ENCODE assay signal across 19 mouse cellular contexts in genomic region chr9:69756041-69756440, GRCm38 (mm10). TPM values are rescaled to one million over a fixed set of nuclear protein-coding genes. Genes with fewer than 3 reads are reported as not detected.
DNase-seq lines count a peak whose midpoint lies in the region; ATAC-seq lines count a peak whose summit lies in the region.
"Had no signal": no experiment of that assay in that cellular context is flagged by ENCODE, and none has a peak within 500 bp of the region (broad histone marks: within the 10 kb centered on the region; RNA-seq: fewer than 3 reads in every experiment).

No protein-coding gene starts in this region.

- DNase-seq in thymus, postnatal 25 days = peak; percentile 21
- no peak for DNase-seq in thymus, postnatal 10 days (ENCODE audit: low spot score in 2 of 2)
- DNase-seq in layer of hippocampus, adult 9-10 months (ENCODE audit: low spot score) = no peak
- DNase-seq in layer of hippocampus, adult 9-11 months = no peak
- DNase-seq: heart, adult 11 months had no signal

- H3K4me1 ChIP-seq in hindbrain, embryonic 16.5 days (ENCODE audit: control insufficient read depth, insufficient read depth, low read depth, low read length) = peaks cover 10% of the 10 kb centered on the region
- H3K4me1 ChIP-seq in midbrain, embryonic 16.5 days (ENCODE audit: control insufficient read depth, insufficient read depth, low read length) = peaks cover 7% of the 10 kb centered on the region

- peaks cover 39% of the 10 kb centered on the region for H3K27me3 ChIP-seq in hindbrain, embryonic 16.5 days (replicated peaks; ENCODE audit: control insufficient read depth, insufficient read depth, low read length)
- H3K27me3 ChIP-seq in midbrain, embryonic 16.5 days (ENCODE audit: control insufficient read depth, insufficient read depth, low read depth, low read length) = peaks cover 33% of the 10 kb centered on the region

- H3K9ac ChIP-seq in hindbrain, embryonic 16.5 days (ENCODE audit: low read depth, low read length) = no peak overlapping the region
- no peak overlapping the region for H3K9ac ChIP-seq in midbrain, embryonic 16.5 days (ENCODE audit: low read depth, low read length)
- H3K9ac ChIP-seq: heart, embryonic 15.5 days; limb, embryonic 12.5 days; liver, embryonic 15.5 days had no signal

- H3K36me3 ChIP-seq in hindbrain, embryonic 16.5 days (ENCODE audit: control insufficient read depth, insufficient read depth, low read length) = no peaks in the 10 kb centered on the region
- no peaks in the 10 kb centered on the region for H3K36me3 ChIP-seq in midbrain, embryonic 16.5 days (ENCODE audit: control insufficient read depth, insufficient read depth, low read length)
- H3K36me3 ChIP-seq: heart, embryonic 15.5 days; limb, embryonic 12.5 days; liver, embryonic 15.5 days had no signal

- no peaks in the 10 kb centered on the region for H3K9me3 ChIP-seq in hindbrain, embryonic 16.5 days (ENCODE audit: control insufficient read depth, low read length)
- H3K9me3 ChIP-seq in midbrain, embryonic 16.5 days (replicated peaks; ENCODE audit: control insufficient read depth, low read length, poor library complexity, severe bottlenecking) = no peaks in the 10 kb centered on the region
- H3K9me3 ChIP-seq: heart, embryonic 15.5 days; limb, embryonic 12.5 days; liver, embryonic 15.5 days had no signal

- no peak for ATAC-seq in hindbrain, embryonic 16.5 days
- no peak for ATAC-seq in midbrain, embryonic 16.5 days
- no peak for ATAC-seq in erythroblast, adult 5-6 weeks (replicated peaks; ENCODE audit: low FRiP score, poor library complexity, severe bottlenecking)
- ATAC-seq: inflammation-experienced regulatory T-cells, adult 6 months had no signal

- no peak overlapping the region for H3K27ac ChIP-seq in hindbrain, embryonic 16.5 days (ENCODE audit: low read depth, low read length)
- no peak overlapping the region; the same call in 1 of the 2 replicates for H3K27ac ChIP-seq in midbrain, embryonic 16.5 days (ENCODE audit: low read length)
- H3K27ac ChIP-seq: heart, embryonic 15.5 days; kidney, postnatal 0 days; limb, embryonic 12.5 days; liver, embryonic 15.5 days had no signal

- WGBS in hindbrain, embryonic 16.5 days = 21% methylated on average over 7 of the region's 7 CpGs
- 17% methylated on average over 7 of the region's 7 CpGs for WGBS in midbrain, embryonic 16.5 days

- no peak overlapping the region for H3K4me3 ChIP-seq in hindbrain, embryonic 16.5 days (ENCODE audit: low read length)
- H3K4me3 ChIP-seq in midbrain, embryonic 16.5 days (ENCODE audit: low read depth, low read length) = no peak overlapping the region
- H3K4me3 ChIP-seq: heart, embryonic 15.5 days; limb, embryonic 12.5 days; liver, embryonic 15.5 days had no signal

- H3K4me2 ChIP-seq in hindbrain, embryonic 16.5 days (ENCODE audit: low read length) = peak overlapping the region; percentile 1; the same call in 1 of the 2 replicates
- H3K4me2 ChIP-seq in midbrain, embryonic 16.5 days (ENCODE audit: low read length) = peak overlapping the region; percentile 10; the same call in 1 of the 2 replicates
- H3K4me2 ChIP-seq: heart, embryonic 15.5 days; limb, embryonic 12.5 days; liver, embryonic 15.5 days had no signal

RNA-seq across cellular contexts. Expression of gene Foxb1, which starts 4.7 kb away (rescaled TPM):
- polyA plus RNA-seq in hindbrain, embryonic 16.5 days (2015; fragmentation: Nextera tagmentation; extraction: Ambion mirVana) = 6.9 TPM in 2 replicates
- polyA plus RNA-seq in midbrain, embryonic 16.5 days (2015; fragmentation: Nextera tagmentation; extraction: Ambion mirVana) = 12.0 and 15.4 TPM in 2 replicates
- total RNA-seq in erythroblast, adult 5-6 weeks (2015; ENCODE audit: low replicate concordance) = not detected in 2 replicates
- not detected in 2 replicates for total RNA-seq in erythroblast, adult 5-6 weeks (2017; ENCODE audit: low replicate concordance)
- total RNA-seq: adrenal gland, postnatal 4 days; layer of hippocampus, postnatal 14 days; MEL; monocyte, adult 5-6 weeks had no signal
- polyA plus RNA-seq: cortical plate, adult 2 months; heart, embryonic 15.5 days; inflammation-experienced regulatory T-cells, adult 6 months; kidney, postnatal 0 days; limb, embryonic 12.5 days; liver, embryonic 15.5 days; stomach, embryonic 16.5 days had no signal
